Mouse (Mus musculus) limb, embryonic 15.5 days (tissue): ENCODE measurements around the gene Ucp2. TPM values are rescaled to one million over a fixed set of nuclear protein-coding genes. Genes with fewer than 3 reads are reported as not detected.
A peak's percentile ranks its signal among the peaks of the same experiment; 100 is the strongest.

ENCODE experiments used
- ATAC-seq: fragments of 200-750 bp; cut with Nextera tagmentation; 2 replicates; pipeline ENCODE4 v1.8.0; 2017; ENCODE audit warnings: low read depth, moderate TSS enrichment; ENCODE audit not compliant: insufficient number of reproducible peaks, low FRiP score, low TSS enrichment
- H3K27ac ChIP-seq: fragments of 300-500 bp; sonication (generic); 2 replicates; pipeline ENCODE4 v1.5.1; 2015; ENCODE audit warnings: moderate library complexity, mild to moderate bottlenecking, inconsistent platforms
- H3K27me3 ChIP-seq: fragments of 300-500 bp; sonication (generic); 2 replicates; pipeline ENCODE4 v1.6.1; 2015; ENCODE audit warnings: inconsistent platforms
- H3K36me3 ChIP-seq: fragments of 300-500 bp; sonication (generic); 2 replicates; pipeline ENCODE4 v1.6.1; 2015; ENCODE audit warnings: inconsistent platforms
- H3K4me1 ChIP-seq: fragments of 300-500 bp; sonication (generic); 2 replicates; pipeline ENCODE4 v1.6.1; 2015; ENCODE audit warnings: inconsistent platforms
- H3K4me2 ChIP-seq: fragments of 300-500 bp; sonication (generic); 2 replicates; pipeline ENCODE4 v1.6.1; 2015; ENCODE audit warnings: mild to moderate bottlenecking, inconsistent platforms
- H3K4me3 ChIP-seq: fragments of 300-500 bp; sonication (generic); 2 replicates; pipeline ENCODE4 v1.5.1; 2015; ENCODE audit warnings: mild to moderate bottlenecking, inconsistent platforms
- H3K9ac ChIP-seq: fragments of 300-500 bp; sonication (generic); 2 replicates; pipeline ENCODE4 v1.6.1; 2015; ENCODE audit warnings: inconsistent platforms
- H3K9me3 ChIP-seq: fragments of 300-500 bp; sonication (generic); 2 replicates; pipeline ENCODE4 v1.6.1; 2016; ENCODE audit warnings: inconsistent platforms
- WGBS: fragments of 180-500 bp; shearing (Covaris S2); methylation state at CpG from one replicate; pipeline ENCODE4 v1.1.7; 2015; 5-methylcytosine and 5-hydroxymethylcytosine counted together
- polyA plus RNA-seq: library from polyadenylated mRNA; unstranded; fragments of >200 nt; fragmentation: Nextera tagmentation; extraction: Ambion mirVana; gene quantifications from 2 replicates; pipeline ENCODE4 v1.2.1, GENCODE M21; 2015

Gene Ucp2
- polyA plus RNA-seq, 1 experiment from 2014 or later: 141 TPM

- Histone ChIP-seq H3K27ac (no peak overlapping the region), H3K27me3 (no peaks in the 10 kb centered on the region), H3K9ac (peak overlapping the region; percentile 69; the same call in 1 of the 2 replicates), H3K4me3 (peak overlapping the region; percentile 75), H3K4me2 (peak overlapping the region; percentile 65), H3K4me1 (0 out of 2 replicates have a peak, but pooled peaks cover 8% of the 10 kb centered on the region), H3K36me3 (peaks cover 21% of the 10 kb centered on the region), H3K9me3 (no peaks in the 10 kb centered on the region)
- 24% methylated on average over 7 of the region's 7 CpGs for WGBS
- no peak for ATAC-seq
Measured at GRCm38 (mm10) chr7:100537519-100537902, 44.4 kb downstream of the Ucp2 start.

DNA sequence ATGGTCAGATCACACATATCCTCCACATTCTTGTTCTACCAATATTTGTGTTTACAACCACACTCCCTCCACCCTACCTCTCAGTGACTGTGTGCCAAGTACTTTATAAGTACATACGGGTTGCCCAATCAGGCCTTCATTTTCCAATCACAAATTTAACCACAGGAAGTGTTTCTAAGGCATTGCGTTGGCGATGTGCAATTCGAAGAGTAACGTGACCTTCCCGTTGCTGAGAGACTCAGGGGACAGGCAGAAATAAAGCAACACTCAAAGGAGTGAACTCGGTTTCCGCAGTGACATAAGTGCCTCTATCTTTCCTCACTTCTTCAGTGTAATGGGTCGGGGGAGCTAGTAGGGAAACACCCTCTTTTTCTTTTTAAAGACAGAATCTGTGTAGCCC is 46.4 kb downstream of the Ucp2 start:
- Histone ChIP-seq H3K9ac (no peak overlapping the region), H3K27ac (no peak overlapping the region), H3K36me3 (peaks cover 21% of the 10 kb centered on the region), H3K4me1 (0 out of 2 replicates have a peak, but pooled peaks cover 8% of the 10 kb centered on the region), H3K9me3 (no peaks in the 10 kb centered on the region), H3K4me2 (no peak overlapping the region), H3K4me3 (no peak overlapping the region), H3K27me3 (no peaks in the 10 kb centered on the region)
- no peak for ATAC-seq
- WGBS: 93% methylated on average over 9 of the region's 9 CpGs

- no peak overlapping the region for H3K9ac ChIP-seq
- WGBS: 69% methylated on average over 1 of the region's 1 CpGs
- H3K9me3 ChIP-seq: no peaks in the 10 kb centered on the region
- peaks cover 36% of the 10 kb centered on the region for H3K36me3 ChIP-seq
- H3K4me2 ChIP-seq: no peak overlapping the region
- H3K27me3 ChIP-seq: no peaks in the 10 kb centered on the region
- H3K4me1 ChIP-seq: no peaks in the 10 kb centered on the region
- H3K27ac ChIP-seq: no peak overlapping the region
- ATAC-seq: no peak
- H3K4me3 ChIP-seq: no peak overlapping the region
Measured at GRCm38 (mm10) chr7:100544437-100544836, 51.3 kb downstream of the Ucp2 start.

- WGBS: 84% methylated on average over 4 of the region's 4 CpGs
Measured at GRCm38 (mm10) chr7:100547631-100548030, 54.5 kb downstream of the Ucp2 start.

DNA sequence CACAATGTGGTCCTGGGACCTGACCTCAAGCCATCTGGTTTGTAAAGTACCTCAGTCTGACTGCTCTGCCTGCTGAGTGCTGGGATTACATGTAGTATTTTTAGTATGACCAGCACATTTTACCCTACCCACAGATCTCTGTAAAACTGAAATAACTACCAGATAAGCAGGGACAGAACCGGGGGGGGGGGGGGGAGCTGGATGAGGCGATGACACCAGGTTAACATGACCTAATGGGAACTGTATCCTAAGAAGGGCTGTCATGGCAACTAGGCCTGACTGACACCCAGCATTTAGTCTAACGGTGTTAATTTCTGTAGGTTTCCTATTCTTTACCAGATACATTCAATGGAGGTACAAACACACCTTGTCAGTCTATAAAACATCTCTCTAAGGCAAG is 56.7 kb downstream of the Ucp2 start:
- Histone ChIP-seq H3K36me3 (peaks cover 41% of the 10 kb centered on the region), H3K27me3 (no peaks in the 10 kb centered on the region), H3K9ac (no peak overlapping the region), H3K27ac (no peak overlapping the region), H3K9me3 (no peaks in the 10 kb centered on the region), H3K4me2 (no peak overlapping the region), H3K4me3 (no peak overlapping the region), H3K4me1 (no peaks in the 10 kb centered on the region)
- WGBS: 93% methylated on average over 3 of the region's 3 CpGs
- ATAC-seq: no peak

More at GRCm38 (mm10) chr7:100547631-100548030, 54.5 kb downstream of the Ucp2 start:
- no peak for ATAC-seq
- Histone ChIP-seq H3K4me2 (no peak overlapping the region), H3K4me1 (no peaks in the 10 kb centered on the region), H3K9me3 (no peaks in the 10 kb centered on the region), H3K27ac (no peak overlapping the region), H3K36me3 (peaks cover 41% of the 10 kb centered on the region), H3K9ac (no peak overlapping the region), H3K4me3 (no peak overlapping the region), H3K27me3 (no peaks in the 10 kb centered on the region)

DNA sequence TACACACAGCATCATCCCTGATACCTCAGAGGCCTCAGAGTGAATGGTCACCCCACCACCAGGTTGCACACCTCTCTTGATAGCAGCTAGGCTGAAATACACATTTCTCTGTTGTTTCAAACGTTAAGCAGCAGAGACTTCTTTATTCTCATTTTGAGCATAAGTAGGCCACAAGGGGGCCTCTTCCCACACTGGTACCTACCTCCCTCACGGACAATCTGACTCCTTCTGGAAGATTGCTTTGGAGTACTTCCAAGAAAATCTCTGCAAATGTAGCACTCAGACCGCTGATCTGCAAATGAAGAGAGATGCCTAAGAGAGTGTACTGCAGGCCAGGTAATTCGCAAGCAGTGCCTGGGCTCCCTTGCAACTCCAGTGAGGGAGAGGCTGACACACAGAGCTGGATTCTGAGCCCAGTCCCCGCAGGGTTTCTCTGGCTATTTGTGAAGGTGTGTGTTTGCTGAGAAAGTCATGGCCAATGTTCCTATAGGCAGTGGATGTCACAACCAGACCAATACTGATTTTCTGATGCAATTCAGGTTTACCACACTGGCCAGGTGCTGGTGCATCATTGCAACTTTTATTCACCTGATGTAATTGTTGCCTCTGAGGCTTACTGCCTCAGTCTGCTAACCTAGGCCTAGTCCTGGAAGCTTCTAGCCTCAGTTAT is 57.3 kb downstream of the Ucp2 start:
- WGBS: 50% methylated on average over 5 of the region's 5 CpGs
- no peaks in the 10 kb centered on the region for H3K27me3 ChIP-seq
- H3K4me2 ChIP-seq: no peak overlapping the region
- no peak for ATAC-seq
- H3K36me3 ChIP-seq: peaks cover 41% of the 10 kb centered on the region
- H3K9me3 ChIP-seq: no peaks in the 10 kb centered on the region
- H3K4me1 ChIP-seq: peaks cover 3% of the 10 kb centered on the region
- H3K27ac ChIP-seq: no peak overlapping the region
- no peak overlapping the region for H3K4me3 ChIP-seq
- no peak overlapping the region for H3K9ac ChIP-seq

Other genes starting within 250 kb of the Ucp2 start
- gene P4ha3, start 207.8 kb upstream of the Ucp2 start, polyA plus RNA-seq: 24.0 and 28.1 TPM in 2 replicates
- 16.8 and 19.7 TPM in 2 replicates for gene C2cd3, start 121.1 kb upstream of the Ucp2 start, polyA plus RNA-seq
- gene Ppme1, start 121.0 kb upstream of the Ucp2 start, polyA plus RNA-seq: 55.3 and 56.0 TPM in 2 replicates
- gene Ucp3, start 20.3 kb upstream of the Ucp2 start, polyA plus RNA-seq: 0.28 and 0.79 TPM in 2 replicates
- 0.27 and 0.38 TPM in 2 replicates for gene Dnajb13, start 21.6 kb downstream of the Ucp2 start, polyA plus RNA-seq
- gene Coa4, start 43.7 kb downstream of the Ucp2 start, polyA plus RNA-seq: 20.9 and 24.6 TPM in 2 replicates
- 95.4 and 106 TPM in 2 replicates for gene Rab6a, start 114.1 kb downstream of the Ucp2 start, polyA plus RNA-seq
- 72.9 and 73.5 TPM in 2 replicates for gene Mrpl48, start 115.0 kb downstream of the Ucp2 start, polyA plus RNA-seq
- 4.5 and 6.8 TPM in 2 replicates for gene Plekhb1, start 169.1 kb downstream of the Ucp2 start, polyA plus RNA-seq
- 39.6 and 42.2 TPM in 2 replicates for gene Fam168a, start 213.3 kb downstream of the Ucp2 start, polyA plus RNA-seq